Mouse (Mus musculus) embryonic fibroblast, embryonic 13.5 days (primary cell): ENCODE data around the gene Ino80d.

Experiments used
- CTCF ChIP-seq: IDR thresholded peaks from 2 replicates; pipeline ENCODE4 v1.5.1; 2011; ENCODE audit warnings: mild to moderate bottlenecking, control low read depth, low read length, moderate library complexity, borderline replicate concordance; ENCODE audit not compliant: insufficient read depth
- POLR2A ChIP-seq: IDR thresholded peaks from 2 replicates; pipeline ENCODE4 v1.6.1; 2011; ENCODE audit warnings: low read depth, mild to moderate bottlenecking, control low read depth, low read length, moderate library complexity

DNA sequence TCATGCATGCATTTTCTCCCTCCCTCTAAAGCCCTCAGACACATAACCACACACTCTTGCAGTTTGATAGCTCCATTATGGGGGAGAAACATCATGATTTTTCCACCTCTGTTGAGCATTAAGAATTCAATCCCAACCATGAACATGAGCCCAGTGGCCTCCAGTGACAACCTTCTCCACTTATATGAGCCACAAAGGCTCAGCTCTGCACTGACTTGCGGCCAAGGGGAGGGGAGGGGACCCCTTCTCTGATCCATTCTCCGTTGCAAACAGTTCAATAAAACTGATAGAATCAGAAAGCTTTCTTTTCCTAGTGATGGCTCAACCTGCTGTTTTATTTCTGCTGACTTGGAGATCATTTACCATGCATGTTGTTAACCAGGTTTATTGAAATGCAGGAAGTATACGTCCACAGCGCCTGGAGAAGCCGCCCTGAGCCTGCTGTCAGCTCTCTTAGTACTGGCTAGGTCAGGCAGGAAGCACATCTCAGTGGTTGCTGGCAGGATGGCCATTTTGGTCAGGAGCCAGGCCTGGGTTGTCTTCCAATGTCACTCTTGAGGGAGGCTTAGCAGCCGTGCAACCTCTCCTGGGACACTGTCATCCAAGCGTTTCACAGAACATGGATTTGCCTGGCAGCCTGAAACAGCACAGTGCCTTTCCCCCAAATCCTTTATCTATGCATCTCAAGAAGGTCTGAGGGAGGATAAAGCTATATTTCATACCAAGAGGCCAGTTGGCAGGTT, 163.2 kb downstream of the Ino80d start:
- no peak for TF ChIP-seq CTCF
- TF ChIP-seq POLR2A = no peak
